Mouse (Mus musculus): ENCODE measurements around the gene Cpvl. TPM values are rescaled to one million over a fixed set of nuclear protein-coding genes. Genes with fewer than 3 reads are reported as not detected.

Cpvl gene
- polyA plus RNA-seq, 1 experiment from 2014 or later: 0.12 TPM

Other genes starting within 250 kb of the Cpvl start
- 22.6 and 26.5 TPM in 2 replicates for gene Tril, start 157.8 kb downstream of the Cpvl start, polyA plus RNA-seq (2014; fragmentation: Nextera tagmentation; extraction: Ambion mirVana)
- 19.6 and 20.3 TPM in 2 replicates for gene Chn2, start 60.9 kb upstream of the Cpvl start, polyA plus RNA-seq (2014; fragmentation: Nextera tagmentation; extraction: Ambion mirVana)

Data from forebrain, embryonic 11.5 days (tissue).